Mouse (Mus musculus) retina, postnatal 7 days (tissue): ENCODE data around the gene Zbtb18.

Source experiments
- DNase-seq: peaks from one replicate; pipeline ENCODE4 v3.0.0-alpha.2; 2012; ENCODE audit warnings: low read depth, low spot score

The Zbtb18 gene

DNA sequence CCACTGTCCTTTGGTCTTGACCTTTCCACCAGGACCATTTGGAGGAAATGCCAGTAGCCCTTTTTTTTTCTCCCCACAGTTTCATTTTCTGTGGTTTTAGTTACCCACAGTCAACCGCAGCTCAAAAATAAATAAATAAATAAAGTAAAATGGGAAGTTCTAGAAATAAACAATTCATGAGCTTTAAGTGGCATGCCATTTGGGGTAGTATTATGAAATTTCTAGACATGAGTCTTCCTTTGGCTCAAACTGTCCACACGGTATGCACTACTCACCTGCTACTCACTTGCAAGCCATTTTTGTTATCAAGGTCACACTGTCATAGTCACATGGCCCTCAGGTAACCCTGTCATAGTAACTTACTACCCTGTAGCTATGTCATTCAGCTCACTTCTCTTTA, 41.5 kb downstream of the Zbtb18 start:
- no peak for DNase-seq

DNA sequence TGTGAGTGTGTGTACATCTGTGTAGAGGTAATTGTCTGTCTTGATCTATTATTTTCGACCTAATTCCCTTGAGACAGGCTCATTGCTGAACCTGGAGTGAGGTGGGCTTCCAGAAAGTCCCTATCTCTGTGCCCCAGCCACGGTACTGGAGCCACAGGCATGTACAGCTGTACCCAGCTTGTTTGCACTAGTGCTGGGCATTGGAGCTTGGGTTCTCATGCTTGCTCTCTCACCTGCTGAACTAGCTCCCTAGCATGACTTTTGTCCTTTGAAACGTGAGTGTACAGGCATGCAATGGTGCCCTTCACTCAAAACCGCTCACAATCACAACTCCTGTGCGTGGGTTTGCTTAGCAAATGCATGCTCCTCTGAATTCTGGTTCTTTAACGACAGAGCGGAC, 42.1 kb downstream of the Zbtb18 start:
- DNase-seq = no peak

DNA sequence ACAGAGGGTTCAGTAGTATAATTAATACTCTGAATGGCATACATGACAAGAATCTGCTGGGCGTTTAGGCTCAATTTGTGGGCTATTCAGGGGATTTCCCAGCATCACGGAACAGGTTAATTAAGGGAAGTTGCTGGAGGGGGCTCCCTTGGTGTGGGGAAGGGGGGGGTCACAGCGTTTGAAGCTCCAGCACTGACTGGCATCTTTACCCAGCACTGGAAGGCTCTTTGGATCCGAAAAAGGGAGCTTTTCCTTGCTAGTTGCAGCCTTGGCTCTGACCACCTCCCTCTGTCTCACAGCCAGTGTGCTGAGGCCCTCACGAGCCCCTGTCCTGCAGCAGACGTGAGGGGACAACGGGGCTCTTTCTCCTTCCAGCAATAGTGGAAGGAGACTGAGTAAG, 42.5 kb downstream of the Zbtb18 start:
- no peak for DNase-seq

DNA sequence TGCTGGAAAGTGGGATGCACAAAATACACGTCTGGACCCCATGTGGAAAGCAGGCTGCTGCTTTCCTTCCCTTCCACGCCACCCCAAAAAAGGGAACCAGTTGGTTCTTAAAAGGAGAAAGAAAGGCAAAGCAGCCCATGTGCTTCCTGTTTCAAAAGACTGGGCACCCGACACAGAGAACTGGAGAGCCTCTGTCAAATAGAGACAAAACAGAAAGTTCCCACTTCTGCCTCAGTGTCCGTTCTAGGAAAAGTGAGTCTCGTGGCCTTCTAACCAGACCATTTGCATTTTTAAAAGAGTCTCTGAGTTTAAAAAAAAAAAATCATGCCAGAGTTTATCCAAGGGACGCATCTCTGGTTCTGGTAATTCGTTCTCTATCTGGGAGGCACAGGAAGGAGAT, 47.7 kb downstream of the Zbtb18 start:
- no peak for DNase-seq

DNA sequence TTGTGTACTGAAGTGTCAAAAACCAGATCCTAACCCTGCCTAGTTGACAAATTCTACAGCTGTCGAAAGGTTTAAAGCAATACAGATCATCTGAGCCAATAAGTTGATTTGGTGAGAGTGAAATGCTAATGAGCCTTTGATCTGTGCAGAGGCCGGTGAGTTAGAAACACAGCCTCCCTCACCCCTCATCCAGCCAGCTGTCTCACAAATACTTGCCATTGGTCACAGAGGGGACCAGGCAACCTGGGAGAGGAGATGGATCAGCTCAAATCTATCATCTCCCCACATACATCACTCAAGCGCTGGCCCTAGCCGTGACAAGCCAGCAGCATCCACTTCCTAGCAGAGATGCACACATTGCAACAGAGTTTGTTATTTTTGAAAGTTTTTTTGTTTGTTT, 48.7 kb downstream of the Zbtb18 start:
- no peak for DNase-seq

DNA sequence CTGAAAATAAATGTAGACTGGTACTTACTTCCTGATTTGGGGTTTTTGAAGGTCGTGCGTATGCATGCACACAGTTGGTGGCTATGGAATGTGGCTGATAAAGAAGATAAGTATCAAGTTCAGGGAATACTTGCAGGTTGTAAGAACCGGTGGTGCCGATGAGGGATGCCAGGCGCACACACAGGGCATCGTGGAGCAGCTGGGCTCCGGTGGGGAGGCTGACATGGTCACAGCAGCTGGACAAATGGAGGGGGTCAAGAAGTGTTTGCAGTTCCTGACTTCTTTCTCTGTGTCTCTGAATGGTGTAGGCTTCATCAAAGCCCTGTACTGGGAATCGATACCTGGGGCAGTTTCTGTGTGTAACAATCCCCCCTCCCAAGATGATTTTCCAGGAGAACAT, 49.1 kb downstream of the Zbtb18 start:
- DNase-seq = no peak

DNA sequence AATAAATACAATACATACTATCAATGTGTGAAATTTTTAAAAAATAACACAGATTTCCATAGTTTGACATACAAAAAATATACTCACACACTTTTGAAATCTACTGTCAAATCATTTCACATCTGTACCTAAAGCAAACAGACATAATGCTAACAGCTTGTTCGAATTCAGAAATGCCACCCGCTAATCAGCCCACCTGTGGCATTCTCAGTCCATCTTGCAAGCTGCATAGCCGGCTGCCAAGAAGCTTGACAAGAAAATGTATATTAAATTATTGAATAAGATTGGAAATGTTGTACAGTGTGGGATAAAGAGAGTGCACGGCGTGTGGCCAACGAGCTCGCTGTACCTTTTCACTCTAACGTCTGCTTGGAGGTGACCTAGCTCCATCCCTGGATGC, 52.2 kb downstream of the Zbtb18 start:
- DNase-seq = no peak

DNA sequence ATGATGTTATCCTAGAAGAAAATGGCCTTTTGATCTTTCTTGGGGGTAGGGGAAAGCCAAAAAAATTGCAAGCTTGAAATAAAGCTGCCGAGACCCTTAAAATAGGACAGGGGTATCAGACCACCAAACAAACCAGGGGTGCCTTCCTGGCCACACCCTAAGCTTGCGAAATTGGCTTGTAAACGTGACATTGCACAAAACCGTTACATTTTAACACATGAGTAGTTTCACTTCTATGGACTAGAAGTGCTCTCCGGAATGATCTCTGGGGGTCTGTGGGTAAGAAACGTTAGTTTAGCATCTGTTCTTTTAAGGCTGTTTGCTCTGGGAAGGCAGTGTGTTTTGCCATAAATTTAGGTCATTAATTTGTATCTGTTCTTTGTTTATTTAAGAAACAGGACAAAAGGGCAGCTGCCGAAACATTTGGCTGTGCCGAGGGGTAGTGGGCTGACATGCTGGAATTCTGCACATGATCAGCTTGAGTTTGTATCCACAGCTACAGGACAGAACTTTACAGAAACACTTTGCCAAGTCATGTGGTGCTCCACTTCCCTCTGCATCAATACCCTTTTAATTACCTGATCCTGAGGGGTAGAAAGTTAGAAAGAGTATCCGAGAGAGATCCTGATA, 52.9 kb downstream of the Zbtb18 start:
- no peak for DNase-seq
